Mouse (Mus musculus): ENCODE measurements around the gene Igfl3.

The Igfl3 gene

DNA sequence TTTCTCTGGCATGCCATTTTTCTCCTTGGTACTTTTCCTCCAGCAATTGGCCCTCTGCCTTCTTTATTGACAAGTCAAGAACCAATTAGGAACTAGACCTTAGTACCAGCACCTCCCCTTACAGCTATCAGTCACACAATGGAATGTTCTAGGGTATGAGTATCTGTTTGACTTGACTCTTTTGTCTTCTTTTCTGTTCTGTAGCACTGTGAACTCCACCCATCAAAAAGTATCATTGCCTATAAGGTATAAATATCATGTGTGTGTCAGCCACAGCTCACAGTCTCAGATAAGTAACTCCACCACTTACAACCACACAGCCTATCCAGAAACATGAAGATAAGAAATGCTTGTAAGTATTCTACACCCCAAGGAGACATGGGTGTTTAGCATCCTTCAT lies at the start of gene Igfl3:
TSS of gene Igfl3 (plus strand) at position 301 of the 400 bp plus-strand sequence.
- no peak for DNase-seq (ENCODE audit: low spot score)

DNA sequence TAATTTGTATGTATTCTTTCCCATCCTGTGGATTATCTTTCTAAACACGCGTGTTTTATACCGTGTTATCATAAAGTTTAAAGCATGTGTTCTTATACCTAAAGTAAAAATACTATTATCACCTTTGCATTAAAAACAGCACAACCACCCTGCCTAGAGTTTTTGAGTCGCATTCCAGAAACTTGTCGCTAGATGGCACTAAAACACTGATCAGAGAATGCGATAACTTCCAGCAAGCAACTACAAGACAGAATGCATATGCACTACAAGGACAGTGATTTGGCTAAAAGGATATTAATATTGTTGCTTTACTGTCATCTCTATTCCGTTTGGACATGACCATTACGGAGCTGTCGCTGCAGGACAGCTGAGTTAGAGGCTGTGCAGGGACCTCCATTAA lies 34.6 kb downstream of the Igfl3 start:
- DNase-seq (ENCODE audit: low spot score), result no peak

DNA sequence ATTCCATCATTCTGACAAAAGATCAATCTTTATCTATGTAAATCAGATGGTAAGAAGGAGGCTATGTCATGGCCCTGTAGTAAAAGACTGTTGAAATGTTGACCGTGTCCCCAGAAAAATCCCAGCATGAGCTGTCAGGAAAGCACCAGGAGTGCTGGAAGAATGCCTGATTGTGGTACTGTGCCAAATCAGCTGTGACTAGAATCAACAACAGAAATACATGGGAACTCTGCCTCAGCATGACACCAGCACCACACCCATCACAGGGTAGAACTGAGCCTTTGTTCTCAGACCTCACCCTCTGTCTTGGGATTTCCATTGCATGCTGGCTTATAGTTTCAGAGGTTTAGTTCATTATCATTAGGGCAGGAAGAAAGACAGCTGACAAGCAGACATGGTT lies 38.4 kb downstream of the Igfl3 start:
- no peak for DNase-seq (ENCODE audit: low spot score)

Measured in ovary, postnatal 10 days (tissue).